Mouse (Mus musculus): Measurements from ENCODE around the gene Tspoap1. TPM values are rescaled to one million over a fixed set of nuclear protein-coding genes. Genes with fewer than 3 reads are reported as not detected.

The Tspoap1 gene
- total and polyA plus RNA-seq, 2 experiments = 0.09 to 0.37 TPM

DNA sequence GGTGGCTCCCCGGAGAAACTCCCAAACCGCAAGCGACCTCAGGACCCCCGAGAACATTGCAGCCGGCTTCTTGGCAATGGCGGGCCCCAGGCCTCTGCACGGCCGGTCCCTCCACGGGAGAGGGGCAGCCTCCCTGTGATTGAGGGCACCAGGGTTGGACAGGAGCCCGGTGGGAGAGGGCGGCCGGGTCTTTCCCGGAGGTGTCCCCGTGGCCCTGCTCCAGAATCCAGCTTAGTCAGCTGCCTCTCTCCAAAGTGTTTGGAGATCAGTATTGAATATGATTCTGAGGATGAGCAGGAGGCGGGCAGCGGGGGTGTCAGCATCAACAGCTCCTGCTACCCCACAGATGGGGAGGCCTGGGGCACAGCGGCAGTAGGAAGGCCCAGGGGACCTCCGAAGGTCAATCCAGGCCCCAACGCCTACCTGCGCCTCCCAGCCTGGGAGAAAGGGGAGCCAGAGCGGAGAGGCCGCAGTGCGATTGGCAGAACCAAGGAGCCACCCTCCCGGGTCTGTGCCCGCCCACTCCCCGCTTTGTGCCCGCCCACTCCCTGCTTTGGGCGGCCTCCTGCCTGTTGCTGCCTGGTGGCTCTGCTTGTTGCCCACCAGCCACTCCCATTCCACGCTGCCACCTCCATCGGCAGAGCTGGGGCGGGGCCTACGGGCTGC lies 17.9 kb downstream of the Tspoap1 start:
- 0 out of 2 replicates have a peak overlapping the region, but pooled peaks have one; percentile 38 for H3K9ac ChIP-seq (ENCODE audit: low read depth, low read length)
- no peaks in the 10 kb centered on the region for H3K36me3 ChIP-seq (ENCODE audit: control insufficient read depth, insufficient read depth, low read length)
- H3K79me2 ChIP-seq (ENCODE audit: control insufficient read depth, insufficient read depth, low read length) = no peaks in the 10 kb centered on the region
- H3K27ac ChIP-seq (replicated peaks; ENCODE audit: insufficient read depth, low read depth, low read length) = no peak overlapping the region
- 16% methylated on average over 32 of the region's 32 CpGs for WGBS
- H3K4me3 ChIP-seq (ENCODE audit: insufficient read depth, low read depth, low read length) = peak overlapping the region; percentile 39; the same call in 1 of the 2 replicates
- peaks cover 2% of the 10 kb centered on the region for H3K4me1 ChIP-seq (ENCODE audit: control insufficient read depth, insufficient read depth, low read length)
- no peak for TF ChIP-seq CTCF (IDR thresholded peaks at IDR 0.05; ENCODE audit: low read depth, low read length)
- TF ChIP-seq POLR2A (IDR thresholded peaks at IDR 0.05; ENCODE audit: extremely low read depth, insufficient read depth, low read length) = no peak
- no peaks in the 10 kb centered on the region for H3K27me3 ChIP-seq (ENCODE audit: control insufficient read depth, insufficient read depth, low read length)
- DNase-seq (ENCODE audit: extremely low read depth, low read depth, low spot score) = peak; percentile 25

DNA sequence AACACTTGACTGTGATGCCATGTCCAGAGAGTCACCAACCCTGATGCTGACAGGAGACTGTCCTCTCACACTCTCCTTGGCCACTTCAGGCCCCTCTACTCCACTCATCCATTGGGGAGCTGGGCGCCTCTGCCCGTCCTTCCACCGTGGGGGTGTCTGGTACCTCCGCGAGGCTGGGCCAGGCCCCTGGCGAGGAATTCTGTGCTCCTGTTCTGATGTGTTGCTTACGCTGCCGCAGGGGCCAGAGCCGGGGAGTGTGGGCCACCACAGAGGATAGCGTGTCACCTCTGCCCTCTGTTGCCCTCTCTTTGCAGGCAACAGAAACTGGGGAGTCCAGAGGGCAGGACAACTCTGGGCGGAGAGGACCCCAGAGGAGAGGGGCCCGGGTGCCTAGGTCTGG lies 18.6 kb downstream of the Tspoap1 start:
- Histone ChIP-seq H3K9ac (ENCODE audit: low read depth, low read length) (no peak overlapping the region), H3K4me3 (ENCODE audit: insufficient read depth, low read depth, low read length) (peak overlapping the region; percentile 39; the same call in 1 of the 2 replicates), H3K4me1 (ENCODE audit: control insufficient read depth, insufficient read depth, low read length) (peaks cover 2% of the 10 kb centered on the region), H3K79me2 (ENCODE audit: control insufficient read depth, insufficient read depth, low read length) (no peaks in the 10 kb centered on the region), H3K27ac (replicated peaks; ENCODE audit: insufficient read depth, low read depth, low read length) (no peak overlapping the region), H3K27me3 (ENCODE audit: control insufficient read depth, insufficient read depth, low read length) (no peaks in the 10 kb centered on the region), H3K36me3 (ENCODE audit: control insufficient read depth, insufficient read depth, low read length) (no peaks in the 10 kb centered on the region)
- DNase-seq (ENCODE audit: extremely low read depth, low read depth, low spot score) = no peak
- TF ChIP-seq CTCF (IDR thresholded peaks at IDR 0.05; ENCODE audit: low read depth, low read length) (no peak), POLR2A (IDR thresholded peaks at IDR 0.05; ENCODE audit: extremely low read depth, insufficient read depth, low read length) (no peak)
- 40% methylated on average over 12 of the region's 12 CpGs for WGBS

DNA sequence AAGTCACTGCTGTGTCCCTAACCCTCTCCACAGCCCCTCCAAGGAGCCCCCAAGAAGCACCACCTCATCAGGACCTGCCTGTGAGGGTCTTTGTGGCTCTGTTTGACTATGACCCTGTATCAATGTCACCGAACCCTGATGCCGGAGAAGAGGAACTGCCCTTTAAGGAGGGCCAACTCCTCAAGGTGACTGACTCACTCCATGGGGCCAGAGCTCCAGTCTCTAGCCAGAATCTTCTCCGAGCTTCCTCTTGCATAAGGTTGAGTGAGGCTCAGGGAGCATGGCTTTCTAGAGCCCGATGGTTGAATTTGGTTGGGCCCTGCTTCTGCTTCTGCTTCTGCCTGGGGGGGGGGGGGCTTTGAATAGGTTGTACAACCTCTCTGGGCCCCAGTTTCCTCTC lies 19.1 kb downstream of the Tspoap1 start:
- DNase-seq (ENCODE audit: extremely low read depth, low read depth, low spot score) = no peak
- H3K36me3 ChIP-seq (ENCODE audit: control insufficient read depth, insufficient read depth, low read length) = no peaks in the 10 kb centered on the region
- H3K4me3 ChIP-seq (ENCODE audit: insufficient read depth, low read depth, low read length) = no peak overlapping the region
- H3K9ac ChIP-seq (ENCODE audit: low read depth, low read length) = no peak overlapping the region
- H3K79me2 ChIP-seq (ENCODE audit: control insufficient read depth, insufficient read depth, low read length) = no peaks in the 10 kb centered on the region
- WGBS = 86% methylated on average over 4 of the region's 4 CpGs
- peaks cover 2% of the 10 kb centered on the region for H3K4me1 ChIP-seq (ENCODE audit: control insufficient read depth, insufficient read depth, low read length)
- TF ChIP-seq CTCF (IDR thresholded peaks at IDR 0.05; ENCODE audit: low read depth, low read length) (no peak), POLR2A (IDR thresholded peaks at IDR 0.05; ENCODE audit: extremely low read depth, insufficient read depth, low read length) (no peak)
- H3K27me3 ChIP-seq (ENCODE audit: control insufficient read depth, insufficient read depth, low read length) = no peaks in the 10 kb centered on the region
- H3K27ac ChIP-seq (replicated peaks; ENCODE audit: insufficient read depth, low read depth, low read length) = no peak overlapping the region

DNA sequence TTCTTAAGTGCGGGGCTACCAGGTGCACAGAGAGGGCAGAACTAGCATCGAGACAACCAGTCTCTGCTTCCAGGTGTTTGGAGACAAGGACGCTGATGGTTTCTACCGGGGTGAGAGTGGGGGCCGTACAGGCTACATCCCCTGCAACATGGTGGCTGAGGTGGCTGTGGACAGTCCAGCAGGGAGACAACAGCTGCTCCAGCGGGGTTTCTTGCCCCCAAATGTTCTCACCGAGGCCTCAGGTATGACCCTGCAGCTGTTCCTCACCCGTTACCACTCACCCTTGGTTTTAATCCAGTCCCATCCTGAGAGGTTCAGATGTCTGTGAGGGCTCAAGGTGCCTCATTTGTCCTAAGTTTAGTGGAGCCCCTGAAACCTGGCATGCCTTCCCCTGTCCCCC lies 19.8 kb downstream of the Tspoap1 start:
- H3K27ac ChIP-seq (replicated peaks; ENCODE audit: insufficient read depth, low read depth, low read length) = no peak overlapping the region
- no peak overlapping the region for H3K4me3 ChIP-seq (ENCODE audit: insufficient read depth, low read depth, low read length)
- H3K79me2 ChIP-seq (ENCODE audit: control insufficient read depth, insufficient read depth, low read length) = no peaks in the 10 kb centered on the region
- no peak overlapping the region for H3K9ac ChIP-seq (ENCODE audit: low read depth, low read length)
- H3K36me3 ChIP-seq (ENCODE audit: control insufficient read depth, insufficient read depth, low read length) = no peaks in the 10 kb centered on the region
- WGBS = 83% methylated on average over 8 of the region's 8 CpGs
- no peaks in the 10 kb centered on the region for H3K27me3 ChIP-seq (ENCODE audit: control insufficient read depth, insufficient read depth, low read length)
- TF ChIP-seq CTCF (IDR thresholded peaks at IDR 0.05; ENCODE audit: low read depth, low read length) (no peak), POLR2A (IDR thresholded peaks at IDR 0.05; ENCODE audit: extremely low read depth, insufficient read depth, low read length) (no peak)
- peaks cover 2% of the 10 kb centered on the region for H3K4me1 ChIP-seq (ENCODE audit: control insufficient read depth, insufficient read depth, low read length)
- DNase-seq (ENCODE audit: extremely low read depth, low read depth, low spot score) = no peak

DNA sequence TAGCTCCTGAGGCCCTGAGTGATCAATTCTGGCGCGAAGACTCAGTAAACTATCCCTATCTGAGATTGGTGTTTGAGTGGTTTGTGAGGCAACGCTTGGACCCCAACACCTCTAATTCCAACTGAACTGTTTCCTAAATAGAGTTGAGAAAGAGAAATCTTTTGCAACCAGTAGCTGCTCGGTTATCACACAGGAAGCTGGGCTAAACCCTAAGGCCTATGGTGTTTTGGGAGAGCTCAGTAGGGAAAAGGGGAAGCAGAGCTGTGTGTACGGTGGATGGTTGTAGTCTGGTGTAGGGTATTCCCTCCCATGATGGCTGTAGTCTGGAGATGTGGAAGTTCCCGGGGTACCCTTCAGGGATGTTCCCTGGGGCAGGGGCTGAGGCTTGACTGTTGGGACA lies 29.7 kb downstream of the Tspoap1 start:
- DNase-seq (ENCODE audit: extremely low read depth, low read depth, low spot score) = no peak
- no peak overlapping the region for H3K4me3 ChIP-seq (ENCODE audit: insufficient read depth, low read depth, low read length)
- WGBS = 77% methylated on average over 6 of the region's 6 CpGs
- H3K27ac ChIP-seq (replicated peaks; ENCODE audit: insufficient read depth, low read depth, low read length) = no peak overlapping the region
- no peaks in the 10 kb centered on the region for H3K36me3 ChIP-seq (ENCODE audit: control insufficient read depth, insufficient read depth, low read length)
- H3K27me3 ChIP-seq (ENCODE audit: control insufficient read depth, insufficient read depth, low read length) = no peaks in the 10 kb centered on the region
- TF ChIP-seq CTCF (IDR thresholded peaks at IDR 0.05; ENCODE audit: low read depth, low read length) (no peak), POLR2A (IDR thresholded peaks at IDR 0.05; ENCODE audit: extremely low read depth, insufficient read depth, low read length) (no peak)
- no peaks in the 10 kb centered on the region for H3K4me1 ChIP-seq (ENCODE audit: control insufficient read depth, insufficient read depth, low read length)
- H3K79me2 ChIP-seq (ENCODE audit: control insufficient read depth, insufficient read depth, low read length) = no peaks in the 10 kb centered on the region
- no peak overlapping the region for H3K9ac ChIP-seq (ENCODE audit: low read depth, low read length)

DNA sequence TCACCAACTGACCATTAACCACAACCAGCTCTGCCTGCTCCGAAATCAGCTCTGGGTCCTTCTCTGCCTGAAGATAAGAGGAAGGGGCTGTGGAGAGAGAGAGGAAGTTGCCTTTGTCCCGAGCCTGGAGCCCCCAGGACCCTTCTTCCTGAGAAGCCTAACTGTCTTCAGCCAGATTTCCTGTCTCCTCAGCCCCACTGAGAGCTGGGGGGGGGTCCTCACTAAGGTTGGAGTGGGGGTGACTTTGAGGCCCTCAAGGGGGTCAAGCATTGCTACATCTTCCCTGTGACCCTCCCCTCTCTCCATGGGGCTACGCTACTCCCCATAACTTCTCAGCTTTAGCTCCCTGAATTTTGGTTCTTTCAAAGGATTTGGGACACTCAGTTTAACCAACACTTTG lies 33.1 kb downstream of the Tspoap1 start, which contains the start of gene Mpo:
TSS of gene Mpo (plus strand) at position 122 of the 400 bp plus-strand sequence.
- no peaks in the 10 kb centered on the region for H3K36me3 ChIP-seq (ENCODE audit: control insufficient read depth, insufficient read depth, low read length)
- no peaks in the 10 kb centered on the region for H3K27me3 ChIP-seq (ENCODE audit: control insufficient read depth, insufficient read depth, low read length)
- no peak within 1 kb of the TSS for H3K27ac ChIP-seq (replicated peaks; ENCODE audit: insufficient read depth, low read depth, low read length)
- no peak within 1 kb of the TSS for H3K9ac ChIP-seq (ENCODE audit: low read depth, low read length)
- no peaks in the 10 kb centered on the region for H3K4me1 ChIP-seq (ENCODE audit: control insufficient read depth, insufficient read depth, low read length)
- TF ChIP-seq POLR2A (IDR thresholded peaks at IDR 0.05; ENCODE audit: extremely low read depth, insufficient read depth, low read length) = no peak
- H3K4me3 ChIP-seq (ENCODE audit: insufficient read depth, low read depth, low read length) = no peak within 1 kb of the TSS
- WGBS = 54% methylated on average over 3 of the region's 3 CpGs
- no peaks in the 10 kb centered on the region for H3K79me2 ChIP-seq (ENCODE audit: control insufficient read depth, insufficient read depth, low read length)
- DNase-seq (ENCODE audit: extremely low read depth, low read depth, low spot score) = no peak
